Mouse (Mus musculus): ENCODE data around the gene Magi1.
A peak's percentile ranks its signal among the peaks of the same experiment; 100 is the strongest.

Gene Magi1

DNA sequence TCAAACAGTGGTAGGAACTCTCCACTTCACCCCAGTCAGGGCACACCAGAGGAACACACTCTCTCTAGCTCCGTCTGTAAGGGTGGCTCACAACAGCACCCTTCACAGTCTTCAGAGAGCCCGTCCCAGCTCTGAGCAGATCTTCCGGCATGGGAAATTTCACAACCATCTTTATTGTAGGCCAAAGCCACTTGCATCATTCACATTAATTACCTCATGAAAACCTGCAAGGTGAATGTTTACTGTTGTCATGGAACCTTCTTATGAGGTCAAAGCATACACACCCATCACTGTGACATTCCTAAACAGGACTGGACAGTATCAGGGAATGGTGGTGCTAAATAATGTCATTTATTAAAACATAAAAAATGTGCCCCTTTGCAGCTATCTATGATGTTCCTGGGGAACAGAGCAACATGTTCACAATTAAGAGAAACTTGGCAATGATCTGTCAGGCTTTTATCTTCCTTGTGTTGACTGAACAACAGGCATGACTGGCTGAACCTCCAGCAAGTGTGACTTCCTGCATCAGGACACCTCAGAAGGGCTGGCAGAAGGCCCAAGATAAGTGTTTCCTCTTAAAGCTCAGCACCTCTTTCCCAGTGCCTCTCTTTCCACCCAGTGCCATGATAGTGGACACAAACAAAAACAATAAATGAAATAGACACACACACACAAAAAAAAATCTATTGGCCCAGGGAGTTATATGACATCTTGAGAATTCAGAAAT, 125.4 kb downstream of the Magi1 start:
- no peak for DNase-seq (ENCODE audit: low spot score)

DNA sequence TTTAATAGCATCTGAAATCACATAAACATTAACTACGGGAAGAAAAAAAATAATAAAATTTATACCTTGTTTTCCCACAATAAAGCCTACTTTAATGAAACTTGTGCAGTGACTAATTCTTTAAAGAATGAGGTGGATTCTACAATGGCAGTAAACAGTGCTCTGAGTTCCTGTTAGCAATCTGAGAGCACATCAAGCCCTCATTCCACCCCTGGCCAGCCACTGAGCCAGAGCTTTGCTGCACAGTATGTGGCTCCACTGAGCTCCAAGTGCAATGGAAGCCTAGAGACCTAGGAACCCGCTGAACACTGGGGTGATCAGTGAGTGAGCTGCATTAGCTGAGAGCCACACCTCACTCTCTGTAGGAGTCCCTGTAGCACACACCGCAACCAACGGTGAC, 127.7 kb downstream of the Magi1 start:
- no peak for DNase-seq (ENCODE audit: low spot score)

DNA sequence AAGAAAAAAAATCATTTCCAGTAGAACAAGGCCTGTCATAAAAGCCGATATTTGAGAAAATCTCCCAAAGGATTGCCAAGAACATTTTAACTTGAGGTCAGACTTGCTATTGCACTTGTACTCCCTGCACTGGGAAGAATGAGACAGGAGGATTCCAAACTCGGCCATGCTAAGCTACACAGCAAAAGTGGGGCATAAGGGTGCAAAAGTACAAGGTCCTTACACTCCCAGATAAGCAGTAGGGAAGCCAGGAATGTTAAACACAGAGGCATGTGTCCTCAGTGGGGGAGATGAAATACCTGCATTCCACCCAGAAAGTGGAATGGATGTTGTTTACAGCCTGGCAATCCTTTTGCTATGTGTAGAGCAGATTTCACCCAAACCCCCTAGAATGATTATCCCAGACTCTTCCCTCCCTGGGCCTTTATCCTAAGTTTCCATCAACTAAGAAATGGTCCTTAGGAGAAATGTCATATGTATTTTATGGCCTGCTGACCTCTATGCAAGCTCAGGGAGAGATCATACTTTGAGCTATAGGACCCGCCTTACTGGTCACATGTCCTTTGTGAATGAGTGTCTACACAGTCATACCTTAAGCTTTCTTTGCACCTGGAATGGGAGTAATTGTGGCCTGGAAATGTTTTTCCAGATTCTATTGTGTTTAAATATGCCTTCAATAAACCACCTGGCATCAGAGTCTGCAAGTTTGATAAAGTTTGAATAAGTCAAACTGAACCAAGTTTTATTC, 128.7 kb downstream of the Magi1 start:
- DNase-seq (ENCODE audit: low spot score) = no peak

DNA sequence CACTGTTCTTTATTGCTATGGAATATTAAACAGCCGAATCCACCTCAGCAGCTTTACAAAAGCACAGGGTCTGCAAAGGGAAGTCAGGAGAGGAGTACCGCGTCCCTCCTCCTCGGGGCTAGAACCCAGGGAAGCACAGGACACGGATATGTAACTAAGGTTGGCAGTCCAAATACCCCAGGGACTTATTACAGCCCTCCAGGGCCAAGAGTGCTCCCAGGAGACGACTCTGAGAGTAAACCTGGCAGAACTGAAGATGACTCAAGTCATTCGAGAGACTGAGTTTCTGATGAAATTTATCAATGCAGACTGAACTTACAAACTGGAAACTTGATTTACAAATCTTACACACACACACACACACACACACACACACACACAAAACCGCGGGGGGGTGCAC, 130.8 kb downstream of the Magi1 start:
- DNase-seq (ENCODE audit: low spot score) = no peak

GRCm38 (mm10) chr6:94150876-94151275, 132.8 kb downstream of the Magi1 start:
- DNase-seq (ENCODE audit: low spot score) = no peak

DNA sequence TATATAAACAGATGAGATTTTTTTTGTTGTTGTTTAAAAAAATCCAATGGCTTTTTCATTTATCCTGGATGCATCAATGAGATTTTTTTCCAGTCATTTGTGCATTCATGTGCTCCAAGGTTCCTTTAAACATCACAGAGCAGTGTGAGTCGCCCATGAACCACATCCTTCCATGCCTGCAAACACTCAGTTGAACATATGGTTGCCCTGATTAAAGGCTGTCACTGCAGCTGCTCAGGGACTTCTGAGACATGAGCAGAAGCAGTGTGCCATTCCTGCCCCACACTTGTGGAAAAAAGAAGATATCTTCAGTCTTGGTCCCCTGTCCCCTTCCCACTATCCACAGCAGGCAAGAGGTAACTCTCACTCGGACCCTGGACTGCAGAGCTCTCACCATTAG, 133.9 kb downstream of the Magi1 start:
- no peak for DNase-seq (ENCODE audit: low spot score)

GRCm38 (mm10) chr6:94146206-94146493, 137.6 kb downstream of the Magi1 start:
- DNase-seq (ENCODE audit: low spot score) = no peak

DNA sequence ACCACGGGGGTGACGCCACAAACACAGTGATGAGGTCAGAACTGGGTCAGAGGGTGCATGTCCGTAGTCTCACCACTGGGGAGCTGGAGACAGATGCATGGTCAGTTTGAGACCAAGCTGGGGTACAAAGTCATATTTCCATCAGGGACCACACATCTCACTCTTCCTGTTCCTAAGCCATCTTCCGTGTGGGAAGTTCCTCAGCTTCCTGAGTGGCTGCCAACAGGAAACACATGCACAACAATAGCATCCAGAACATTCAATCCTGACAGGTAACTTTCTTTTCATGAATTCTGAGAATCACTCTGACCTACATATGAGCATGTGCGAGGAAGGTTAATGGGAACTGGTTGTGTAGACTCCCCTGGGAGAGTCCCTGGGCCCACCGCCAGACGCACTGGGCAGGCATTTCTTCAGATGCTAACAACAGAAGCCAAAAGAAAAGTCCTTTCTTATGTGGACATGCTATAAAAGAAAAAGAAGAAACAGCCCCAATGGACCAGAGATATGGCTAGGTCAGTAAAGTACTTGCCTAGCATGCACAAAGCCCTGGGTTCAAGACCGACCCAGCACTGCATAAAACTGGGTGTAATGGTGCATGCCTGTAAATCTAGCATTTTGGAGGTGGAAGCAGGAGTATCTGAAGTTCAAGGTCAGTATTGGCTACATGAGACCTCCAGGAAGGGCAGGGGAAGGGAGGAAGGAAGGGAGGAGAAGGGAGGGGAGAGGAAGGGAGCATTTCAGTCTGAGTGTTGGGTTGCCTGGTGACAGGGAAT, 138.1 kb downstream of the Magi1 start:
- peak; percentile 73 for DNase-seq (ENCODE audit: low spot score)

- no peak for DNase-seq (ENCODE audit: low spot score)
Measured at GRCm38 (mm10) chr6:94142493-94142892, 141.2 kb downstream of the Magi1 start.

- DNase-seq (ENCODE audit: low spot score) = no peak
Measured at GRCm38 (mm10) chr6:94141496-94141895, 142.2 kb downstream of the Magi1 start.

GRCm38 (mm10) chr6:94139952-94140414, 143.7 kb downstream of the Magi1 start:
- peak; percentile 67 for DNase-seq (ENCODE audit: low spot score)

DNA sequence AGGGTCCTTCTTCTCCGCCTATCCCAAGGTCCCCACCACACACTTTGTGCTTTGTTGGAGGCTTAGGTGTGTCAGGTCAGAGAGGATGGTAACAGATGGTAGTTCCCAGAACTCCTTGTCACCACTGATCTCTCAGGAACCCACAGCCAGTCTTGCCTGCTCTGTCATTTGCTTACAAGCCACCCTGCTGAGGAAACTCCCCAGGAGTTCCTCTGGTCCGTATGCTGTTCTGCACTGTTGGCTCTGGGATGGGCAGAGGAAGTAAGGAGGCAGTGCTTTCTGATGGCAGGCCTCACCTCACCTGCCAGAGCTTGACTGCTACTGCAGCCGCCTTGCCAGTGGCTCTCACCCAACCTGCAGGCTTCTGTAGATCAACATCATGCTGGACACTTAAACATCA, 147.0 kb downstream of the Magi1 start:
- no peak for DNase-seq (ENCODE audit: low spot score)

DNA sequence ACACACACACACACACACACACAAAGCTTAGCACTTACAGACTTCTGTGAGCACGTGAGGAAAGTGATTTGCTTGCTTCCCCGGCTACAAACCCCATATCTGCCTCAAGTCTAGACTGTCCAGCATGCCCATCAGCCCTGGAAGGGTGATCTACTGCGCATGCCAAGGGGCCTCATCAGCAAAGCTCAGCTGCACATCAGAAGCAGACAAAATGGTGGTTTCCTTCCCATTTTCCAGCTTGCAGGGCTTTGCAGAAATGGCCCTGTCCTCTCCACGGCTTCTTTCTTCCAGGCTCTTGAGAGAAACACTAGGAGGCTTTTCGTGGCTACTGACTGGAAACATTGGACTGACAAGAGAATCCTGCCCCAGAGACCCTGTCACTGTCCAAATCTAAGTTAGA, 149.6 kb downstream of the Magi1 start:
- no peak for DNase-seq (ENCODE audit: low spot score)

- no peak for DNase-seq (ENCODE audit: low spot score)
Measured at GRCm38 (mm10) chr6:94131999-94132398, 151.7 kb downstream of the Magi1 start.

- no peak for DNase-seq (ENCODE audit: low spot score)
Measured at GRCm38 (mm10) chr6:94130389-94130788, 153.3 kb downstream of the Magi1 start.

DNA sequence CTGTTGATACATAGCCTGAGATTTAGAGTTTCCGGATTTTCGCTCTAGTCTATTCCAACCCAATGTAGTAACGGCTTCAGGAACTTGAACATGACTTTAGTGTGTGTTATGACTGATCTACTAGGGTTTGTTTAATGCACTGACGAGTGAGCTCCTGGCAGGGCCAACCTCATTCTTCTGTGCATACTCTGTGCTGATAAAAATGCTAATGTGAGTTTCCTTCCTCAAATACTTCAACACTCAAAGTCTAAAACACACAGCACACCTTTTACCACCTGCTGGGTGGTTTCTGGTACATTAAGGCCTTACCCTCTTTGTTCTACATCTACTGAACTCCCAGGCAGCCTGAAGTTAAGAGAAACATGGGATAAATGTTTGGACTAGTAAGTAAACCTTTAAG, 157.0 kb downstream of the Magi1 start:
- no peak for DNase-seq (ENCODE audit: low spot score)

DNA sequence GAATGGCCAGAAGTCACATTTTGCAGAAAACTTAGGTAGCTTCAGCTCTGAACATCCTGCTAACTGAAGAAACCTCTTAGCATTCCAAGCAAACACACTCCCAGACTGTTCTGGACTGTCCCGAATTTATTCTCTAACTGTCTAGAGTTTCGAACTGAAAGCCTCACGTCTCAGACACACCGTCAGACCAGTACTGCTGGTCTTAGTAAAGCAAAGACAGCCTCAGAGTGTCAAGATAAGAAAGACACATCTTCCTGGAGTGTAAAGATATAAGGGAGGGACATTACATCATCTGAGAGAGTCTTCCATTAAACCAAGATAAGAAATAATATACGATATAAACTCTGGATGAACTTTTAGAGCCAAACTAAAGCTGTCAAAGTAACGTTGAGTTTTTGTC, 158.6 kb downstream of the Magi1 start:
- no peak for DNase-seq (ENCODE audit: low spot score)

GRCm38 (mm10) chr6:94124279-94124678, 159.4 kb downstream of the Magi1 start:
- DNase-seq (ENCODE audit: low spot score) = no peak

DNA sequence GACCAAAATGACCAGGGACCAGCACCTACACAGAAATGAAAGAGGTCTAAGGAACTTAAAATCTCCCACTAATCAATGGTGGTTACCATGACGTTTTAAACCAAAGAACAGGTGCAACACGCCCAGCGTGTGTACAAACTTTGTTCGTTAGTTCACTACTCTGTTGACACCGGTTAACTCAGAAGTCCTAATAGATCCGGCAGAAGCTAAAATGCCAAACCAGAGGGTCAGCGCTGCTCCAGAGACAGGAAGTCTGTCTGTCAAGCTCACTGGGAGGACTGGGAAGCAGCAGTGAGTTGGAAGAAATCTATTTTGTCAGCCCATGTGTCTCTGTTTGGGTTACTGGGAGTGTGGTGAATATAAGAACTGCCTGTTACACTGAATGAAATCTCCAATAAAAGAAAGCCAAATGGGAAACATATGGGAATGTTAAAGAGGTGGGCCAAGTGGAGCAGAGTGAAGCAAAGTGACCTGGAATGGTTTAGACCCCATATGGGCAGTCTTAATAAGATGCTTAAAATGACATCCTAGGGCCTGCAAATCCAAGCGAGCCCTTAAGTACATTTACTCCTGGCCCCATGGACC, 161.1 kb downstream of the Magi1 start:
- DNase-seq (ENCODE audit: low spot score) = no peak

DNA sequence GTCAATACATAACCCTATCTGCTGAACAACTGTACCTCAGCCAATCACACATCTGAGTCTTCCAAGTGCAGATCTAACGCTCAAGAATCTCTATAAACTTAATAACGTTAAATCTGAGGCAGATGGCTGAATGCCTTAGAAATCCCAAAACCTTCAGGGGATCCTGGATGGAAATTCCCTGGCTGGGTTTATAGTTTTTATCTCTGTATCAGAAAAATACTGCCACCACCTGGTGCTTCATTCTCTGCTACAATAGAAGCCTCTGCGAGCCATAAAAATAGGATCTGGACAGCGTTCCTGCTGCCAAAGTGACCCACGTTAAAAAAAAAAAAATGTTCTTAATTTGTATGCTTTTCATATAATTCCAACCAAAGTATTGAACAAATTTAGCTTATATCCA, 162.2 kb downstream of the Magi1 start:
- DNase-seq (ENCODE audit: low spot score) = no peak

- no peak for DNase-seq (ENCODE audit: low spot score)
Measured at GRCm38 (mm10) chr6:94116434-94117432, 167.0 kb downstream of the Magi1 start.

Data from testis, postnatal 10 days (tissue).